Mouse (Mus musculus): ENCODE data around the gene Rnf182. TPM values are rescaled to one million over a fixed set of nuclear protein-coding genes. Genes with fewer than 3 reads are reported as not detected.

The Rnf182 gene
- total RNA-seq, 2 experiments from 2014 or later: 0.08 to 0.27 TPM

DNA sequence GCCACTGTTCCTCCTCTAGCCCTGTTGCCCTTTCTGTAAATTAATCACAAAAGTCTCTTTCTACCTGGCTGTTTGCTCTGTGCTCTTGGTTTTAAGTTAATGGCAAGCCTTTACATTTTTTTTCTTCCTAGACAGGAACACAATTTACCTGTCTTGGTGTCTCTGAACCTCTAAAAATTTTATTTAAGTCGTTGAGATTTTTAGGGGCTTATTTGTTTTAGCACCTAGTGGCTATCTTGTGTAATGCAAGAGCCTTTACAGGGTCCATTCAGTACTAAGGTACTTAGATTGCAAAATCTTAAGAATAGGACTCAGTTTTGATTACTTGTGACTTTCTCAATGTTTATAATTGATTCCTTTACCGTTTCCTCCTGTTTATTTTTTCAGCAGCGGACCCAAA, 76.2 kb downstream of the Rnf182 start:
- intact Hi-C loops (cut with DNase I): no loop called here
- DNase-seq: no peak

DNA sequence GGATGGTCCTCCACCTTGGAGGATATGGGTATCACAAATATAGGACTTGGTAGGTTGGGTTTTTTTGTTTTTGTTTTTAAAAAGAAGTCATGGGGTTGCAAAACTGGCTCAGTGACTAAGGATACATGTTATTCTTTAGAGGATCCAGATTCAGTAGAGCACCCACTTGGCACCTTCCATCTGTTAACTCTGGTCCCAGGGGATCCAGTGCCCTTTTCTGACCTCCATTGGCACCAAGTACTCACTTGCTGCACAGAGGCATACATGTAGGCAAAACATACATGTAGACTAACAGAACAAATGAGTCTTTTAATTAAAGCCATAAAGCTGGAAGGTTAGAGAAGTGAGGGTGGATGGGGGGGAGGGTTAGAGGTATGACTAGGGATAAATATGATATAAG, 80.0 kb downstream of the Rnf182 start:
- intact Hi-C loops (cut with DNase I): no loop called here
- no peak for DNase-seq

DNA sequence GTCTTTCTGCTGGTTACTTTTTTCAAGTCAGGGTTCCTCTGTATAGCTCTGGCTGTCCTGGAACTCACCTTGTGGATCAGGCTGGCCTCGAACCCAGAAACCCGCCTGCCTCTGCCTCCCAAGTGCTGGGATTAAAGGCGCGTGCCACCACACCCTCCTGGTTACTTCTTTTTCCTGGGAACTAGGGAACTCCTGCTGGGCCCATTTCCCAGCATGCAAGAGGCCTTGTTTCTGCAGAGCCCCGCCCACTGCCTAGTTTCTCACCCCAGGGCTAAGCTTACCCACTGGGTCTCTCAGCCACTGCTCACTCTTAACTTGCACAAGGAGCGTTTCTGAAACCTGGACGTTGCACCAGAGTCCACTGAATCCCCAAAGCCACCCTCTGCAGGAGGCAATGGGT, 80.5 kb downstream of the Rnf182 start:
- intact Hi-C loops (cut with DNase I): no loop called here

DNA sequence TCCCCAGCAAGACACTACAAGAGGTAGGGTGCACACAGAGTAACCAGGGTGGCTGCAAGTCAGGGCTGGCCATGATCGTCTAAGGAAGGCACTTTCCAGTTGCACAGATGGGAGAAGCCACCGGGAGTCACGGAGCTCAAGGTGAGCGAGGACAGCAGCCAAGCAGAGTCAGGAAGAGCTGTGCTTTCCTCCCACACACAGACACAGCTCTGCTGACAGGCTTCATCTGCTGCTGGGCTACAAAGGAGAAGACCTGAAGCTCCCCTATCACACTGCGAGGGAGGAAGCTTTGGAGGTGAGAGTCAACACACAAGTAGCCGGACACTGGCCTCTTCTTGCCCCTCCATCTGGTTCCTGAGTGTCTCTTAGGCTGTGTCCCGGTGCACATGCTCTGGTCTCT, 83.0 kb downstream of the Rnf182 start:
- intact Hi-C loops (cut with DNase I): no loop called here
- no peak for DNase-seq

More for the DNA sequence above, 80.5 kb downstream of the Rnf182 start:
- DNase-seq: no peak

DNA sequence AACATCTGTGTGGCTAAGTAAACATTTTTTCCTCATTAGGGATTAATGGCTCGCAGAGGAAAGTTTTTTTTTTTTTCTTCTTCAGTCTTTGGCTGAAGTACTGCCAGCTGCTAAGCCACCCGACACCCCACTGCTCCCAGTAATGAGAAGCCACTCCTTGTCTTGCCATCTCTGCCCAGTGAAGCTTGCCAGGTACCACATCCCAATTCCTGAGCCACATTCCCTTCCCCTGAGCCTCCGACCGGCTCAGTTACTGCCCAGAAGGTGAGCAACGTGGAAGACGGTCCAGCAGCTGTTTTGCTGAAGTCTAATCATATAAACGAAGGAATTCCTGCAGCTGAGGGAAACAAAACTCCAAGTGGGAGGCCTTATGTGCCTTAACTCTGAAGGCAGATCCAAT, 88.0 kb downstream of the Rnf182 start:
- no peak for DNase-seq
- intact Hi-C loops (cut with DNase I): no loop called here

DNA sequence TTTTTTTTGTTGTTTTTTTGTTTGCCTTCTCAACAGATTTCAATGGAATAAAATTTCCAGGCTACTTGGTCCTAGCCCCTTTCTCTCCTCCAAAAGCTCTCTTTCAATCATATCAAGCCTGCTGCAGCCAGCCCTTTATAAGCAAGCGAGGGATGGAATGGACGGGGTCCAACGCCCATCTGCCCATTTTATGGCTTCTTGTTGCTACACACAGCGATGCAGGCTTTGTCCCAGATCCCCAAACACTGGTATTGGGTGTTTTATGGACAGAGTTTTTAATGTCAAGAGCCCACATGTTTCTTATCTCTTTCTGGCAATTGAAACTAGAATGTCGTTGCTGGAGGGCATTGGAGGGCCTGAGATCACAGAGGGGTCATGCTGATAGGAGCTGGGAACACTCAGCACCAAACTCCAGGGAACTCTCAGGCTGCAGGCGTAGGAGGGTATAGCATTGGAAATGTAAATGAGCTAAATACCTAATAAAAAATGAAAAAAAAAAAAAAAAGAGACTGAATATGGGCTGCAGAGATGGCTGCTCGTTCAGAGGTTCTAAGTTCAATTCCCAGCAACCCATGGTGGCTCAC, 89.1 kb downstream of the Rnf182 start:
- intact Hi-C loops (cut with DNase I): no loop called here
- DNase-seq: no peak

DNA sequence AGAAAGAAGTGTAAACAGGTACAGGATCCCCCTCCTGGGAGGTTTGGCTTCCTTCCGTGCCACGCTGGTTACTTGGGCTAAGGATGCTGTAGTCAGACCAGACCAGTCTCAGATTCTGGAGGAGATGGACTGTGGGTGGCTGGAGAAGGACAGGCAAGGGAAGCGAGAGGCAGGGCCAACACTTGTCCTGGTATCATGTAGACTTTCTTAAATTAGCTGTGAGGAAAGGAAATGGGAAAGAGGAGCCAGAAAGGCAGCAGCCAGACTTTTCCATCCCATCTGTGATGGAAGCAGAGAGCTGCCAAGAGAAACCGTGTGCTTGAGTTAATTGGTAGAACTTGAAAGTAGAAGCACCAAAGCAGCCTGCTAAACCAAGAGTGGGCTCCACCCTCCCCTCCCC, 90.9 kb downstream of the Rnf182 start:
- DNase-seq: no peak
- intact Hi-C loops (cut with DNase I): no loop called here

DNA sequence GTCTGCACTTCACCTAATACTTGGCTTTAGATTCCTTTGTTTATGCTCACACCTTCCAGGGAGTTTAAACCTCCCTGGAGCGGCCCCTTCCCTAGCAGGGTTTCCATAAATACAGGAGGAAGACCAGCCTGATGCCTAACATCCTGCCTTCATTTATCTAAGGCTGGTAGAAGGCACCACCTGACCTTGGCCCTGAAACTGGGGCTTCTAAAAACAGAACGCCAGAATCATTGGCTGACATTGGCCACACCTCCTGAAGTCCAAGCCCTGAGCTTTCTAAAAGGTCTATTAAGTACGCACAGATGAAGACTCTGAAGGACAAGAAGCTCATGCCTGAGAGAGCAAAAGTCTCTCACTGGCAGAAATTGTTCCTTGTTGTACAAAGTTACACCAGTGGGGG, 94.0 kb downstream of the Rnf182 start:
- no peak for DNase-seq
- intact Hi-C loops (cut with DNase I): no loop called here

DNA sequence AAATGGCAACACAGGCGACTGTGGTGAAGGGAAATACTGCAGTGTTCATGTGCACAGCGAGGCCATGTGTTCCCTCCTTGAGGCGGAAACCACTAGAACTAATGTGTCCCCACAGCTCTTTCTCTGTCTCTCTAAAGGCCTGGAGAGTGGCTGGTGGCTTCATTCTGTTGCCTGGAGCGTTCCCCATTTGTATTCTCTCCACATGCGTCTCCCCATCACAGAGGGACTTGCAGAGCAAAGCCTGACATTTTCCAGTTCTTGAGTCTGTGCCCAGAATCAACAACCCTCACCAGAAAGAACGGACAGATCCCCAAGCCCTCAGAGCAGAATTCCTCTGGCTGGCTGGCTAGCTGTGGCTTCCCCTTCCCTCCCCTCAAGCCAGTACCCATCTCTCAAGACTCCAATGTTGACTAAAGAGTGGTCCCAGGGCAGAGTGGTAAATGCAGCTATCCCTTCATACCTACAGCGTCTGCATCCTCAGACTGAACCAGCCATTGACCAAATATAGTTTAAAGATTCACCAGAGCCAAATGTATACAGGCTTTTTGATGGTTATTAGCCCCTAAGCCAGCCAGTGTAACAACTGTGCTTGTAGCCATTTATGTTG, 96.3 kb downstream of the Rnf182 start:
- DNase-seq: no peak
- intact Hi-C loops (cut with DNase I): no loop called here

DNA sequence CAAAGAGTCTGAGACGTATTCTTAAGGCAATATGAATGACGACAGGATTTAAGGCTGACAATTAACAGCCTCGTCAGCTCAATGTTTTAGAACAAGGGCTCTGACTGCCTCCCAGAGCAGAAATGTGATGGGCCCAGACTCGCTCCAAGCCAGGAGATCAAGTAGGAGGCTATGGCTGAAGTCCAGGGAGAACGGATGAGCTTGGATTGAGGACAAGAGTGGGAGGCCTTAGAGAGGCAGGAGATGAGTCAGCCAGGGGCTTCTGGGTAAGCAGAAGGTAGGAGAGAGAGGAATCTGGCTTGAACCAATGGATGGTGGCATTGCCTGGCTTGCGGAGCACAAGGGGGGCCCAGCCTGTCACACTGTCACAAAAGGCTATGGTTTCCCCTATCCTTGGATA, 99.2 kb downstream of the Rnf182 start:
- no peak for DNase-seq
- intact Hi-C loops (cut with DNase I): no loop called here

DNA sequence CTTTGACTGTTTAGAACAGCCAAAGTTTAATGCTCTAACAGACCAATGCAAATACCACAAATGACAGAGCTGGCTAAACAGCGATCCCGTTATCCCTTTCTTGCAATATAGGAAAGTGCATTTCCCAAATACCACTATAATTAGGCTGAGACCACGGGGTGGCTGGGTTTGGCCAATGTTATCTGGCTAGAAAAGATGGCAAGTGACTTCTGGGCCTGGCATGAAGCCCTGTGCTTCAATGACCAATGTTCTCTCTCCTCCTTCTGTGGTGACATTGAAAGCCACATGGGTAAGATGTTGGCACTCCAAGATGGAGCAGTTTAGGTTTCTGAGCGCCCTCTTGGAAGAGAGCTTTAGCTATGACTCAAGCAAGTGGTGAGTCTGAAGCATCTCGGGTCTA, 100.0 kb downstream of the Rnf182 start:
- intact Hi-C loops (cut with DNase I): no loop called here
- no peak for DNase-seq

DNA sequence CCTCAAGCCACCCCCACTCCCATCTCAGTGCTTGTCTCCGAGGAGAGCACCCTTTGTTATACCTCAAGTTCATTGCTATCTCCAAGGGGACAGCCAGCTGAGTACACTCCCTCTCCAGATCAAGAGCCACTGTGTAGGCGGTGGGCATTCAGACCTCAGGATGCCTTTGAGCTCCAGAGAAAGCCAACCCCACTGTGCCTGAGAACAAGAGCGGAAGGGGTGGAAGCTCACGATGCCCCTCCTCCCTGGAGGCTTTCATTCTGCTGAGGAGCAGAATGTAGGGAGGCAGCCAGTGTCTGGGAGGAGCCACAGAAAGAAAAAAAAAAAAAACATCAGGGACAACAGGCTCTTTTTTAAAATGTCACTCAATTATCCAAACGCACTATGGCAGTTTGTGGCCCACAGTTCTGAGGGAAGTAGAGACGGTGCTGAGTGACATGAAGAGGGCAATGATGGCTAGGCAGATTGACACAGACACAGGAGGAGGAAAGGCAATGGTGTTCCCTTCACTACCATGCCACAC, 101.1 kb downstream of the Rnf182 start:
- no peak for DNase-seq

DNA sequence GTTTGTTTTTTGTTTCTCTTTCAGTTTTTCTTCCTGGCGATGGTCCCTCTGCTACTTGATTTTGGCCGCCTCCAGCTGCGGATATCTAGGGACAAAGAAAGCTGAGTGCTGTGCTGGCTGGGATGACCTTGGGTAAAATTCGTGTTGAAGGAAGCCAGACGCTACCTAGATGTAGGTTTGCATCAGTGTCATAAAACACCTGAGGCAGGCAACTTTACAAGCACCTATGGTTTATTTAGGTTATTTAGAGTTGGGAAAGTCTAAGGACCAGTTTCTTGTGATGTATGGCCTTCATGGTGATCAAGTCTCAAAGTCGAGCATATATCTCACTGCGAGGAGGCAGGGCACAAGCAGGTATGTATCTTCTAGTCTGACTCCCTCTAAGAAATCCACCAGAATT, 102.7 kb downstream of the Rnf182 start:
- no peak for DNase-seq
- intact Hi-C loops (cut with DNase I): no loop called here

More for the DNA sequence above, 101.1 kb downstream of the Rnf182 start:
- intact Hi-C loops (cut with DNase I): no loop called here

DNA sequence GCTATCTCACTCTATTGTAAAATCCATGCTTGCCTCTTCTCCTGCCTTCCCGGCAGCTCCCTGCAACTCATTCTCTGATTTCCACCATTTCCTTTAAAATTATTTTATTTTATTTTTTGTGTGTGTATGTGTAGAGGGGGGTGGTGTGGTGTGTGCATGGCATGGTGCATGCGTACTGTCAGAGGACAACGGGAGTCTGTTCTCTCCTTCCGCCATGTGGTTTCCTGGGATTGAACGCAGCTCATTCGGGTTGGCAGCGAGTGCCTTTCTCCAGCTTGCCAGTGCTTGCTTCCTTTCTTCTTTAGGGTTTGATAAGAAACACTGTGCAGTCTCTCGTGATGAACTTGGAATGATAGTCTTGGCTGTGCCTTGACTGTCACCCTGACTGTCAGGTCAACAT, 105.0 kb downstream of the Rnf182 start:
- no peak for DNase-seq
- intact Hi-C loops (cut with DNase I): no loop called here

Other genes with a start within 250 kb of the Rnf182 start
- gene Nol7, start 217.3 kb upstream of the Rnf182 start, total RNA-seq (2021): 100 to 1,000 TPM; 105 to 112 TPM
- gene Ranbp9, start 134.4 kb upstream of the Rnf182 start, total RNA-seq (2021): 10 to 100 TPM; 36.9 to 40.5 TPM
- 10 to 100 TPM; 27.1 to 28.7 TPM for gene Mcur1, start 55.5 kb upstream of the Rnf182 start, total RNA-seq (2021)
- gene Cd83, start 169.1 kb downstream of the Rnf182 start, total RNA-seq (2021): 1 to 10 TPM in 1 of 2 experiments, under 1 TPM in 1; 0.84 to 1.0 TPM

All from gastrocnemius, postnatal 36 days (tissue).